Mouse (Mus musculus) kidney, embryonic 14.5 days (tissue): Measurements from ENCODE around the gene Acot11. TPM values are rescaled to one million over a fixed set of nuclear protein-coding genes. Genes with fewer than 3 reads are reported as not detected.
A peak's percentile ranks its signal among the peaks of the same experiment; 100 is the strongest.
"Not testable (repeated sequence)": the region's sequence is repeated elsewhere in the genome, so short reads cannot be mapped to it uniquely, and the experiment has no call there.

Experiments used
- ATAC-seq: fragments of 200-750 bp; cut with Nextera tagmentation; 2 replicates; pipeline ENCODE4 v1.8.0; 2017; ENCODE audit warnings: moderate number of reproducible peaks, mild to moderate bottlenecking, moderate TSS enrichment, moderate library complexity; ENCODE audit not compliant: low FRiP score, low TSS enrichment
- H3K27ac ChIP-seq: fragments of 300-500 bp; sonication (generic); 2 replicates; pipeline ENCODE4 v1.5.1; 2014; ENCODE audit warnings: low read depth, mild to moderate bottlenecking, low read length, moderate library complexity, mixed read lengths
- H3K27me3 ChIP-seq: fragments of 300-500 bp; sonication (generic); 2 replicates; pipeline ENCODE4 v1.6.1; 2014; ENCODE audit warnings: mild to moderate bottlenecking, low read length; ENCODE audit not compliant: control insufficient read depth, insufficient read depth
- H3K36me3 ChIP-seq: fragments of 300-500 bp; sonication (generic); 2 replicates; pipeline ENCODE4 v1.6.1; 2014; ENCODE audit warnings: low read length, mixed read lengths; ENCODE audit not compliant: control insufficient read depth, insufficient read depth
- H3K4me1 ChIP-seq: fragments of 300-500 bp; sonication (generic); 2 replicates; pipeline ENCODE4 v1.6.1; 2014; ENCODE audit warnings: low read length, mixed read lengths; ENCODE audit not compliant: control insufficient read depth, insufficient read depth
- H3K4me2 ChIP-seq: fragments of 300-500 bp; sonication (generic); replicated peaks from 2 replicates; pipeline ENCODE4 v1.6.1; 2014; ENCODE audit warnings: low read depth, mild to moderate bottlenecking, low read length
- H3K4me3 ChIP-seq: fragments of 300-500 bp; sonication (generic); 2 replicates; pipeline ENCODE4 v1.5.1; 2014; ENCODE audit warnings: mild to moderate bottlenecking, low read length
- H3K9ac ChIP-seq: fragments of 300-500 bp; sonication (generic); 2 replicates; pipeline ENCODE4 v1.6.1; 2014; ENCODE audit warnings: low read depth, mild to moderate bottlenecking, low read length, moderate library complexity
- H3K9me3 ChIP-seq: fragments of 300-500 bp; sonication (generic); 2 replicates; pipeline ENCODE4 v1.6.1; 2016; ENCODE audit warnings: low read length; ENCODE audit not compliant: control insufficient read depth
- WGBS: fragments of 180-500 bp; shearing (Covaris S2); extraction: QIAGEN DNeasy Blood & Tissue Kit; methylation state at CpG from one replicate; pipeline ENCODE4 v1.1.7; 2014; 5-methylcytosine and 5-hydroxymethylcytosine counted together
- polyA plus RNA-seq: library from polyadenylated mRNA; unstranded; fragments of >200 nt; fragmentation: Nextera tagmentation; extraction: Ambion mirVana; gene quantifications from 2 replicates; pipeline ENCODE4 v1.2.1, GENCODE M21; 2014

Acot11 gene
- polyA plus RNA-seq, 1 experiment from 2014 or later, result 2.2 TPM

- H3K27me3 ChIP-seq, result no peaks in the 10 kb centered on the region
- H3K4me1 ChIP-seq, result peaks cover 26% of the 10 kb centered on the region
- H3K27ac ChIP-seq, result no peak overlapping the region
- 33% methylated on average over 3 of the region's 3 CpGs for WGBS
- no peak for ATAC-seq
- H3K9ac ChIP-seq, result no peak overlapping the region
- no peak overlapping the region for H3K4me2 ChIP-seq
- H3K4me3 ChIP-seq, result no peak overlapping the region
- no peaks in the 10 kb centered on the region for H3K36me3 ChIP-seq
- no peaks in the 10 kb centered on the region for H3K9me3 ChIP-seq
Observed at GRCm38 (mm10) chr4:106776998-106777397, 27.8 kb downstream of the Acot11 start.

DNA sequence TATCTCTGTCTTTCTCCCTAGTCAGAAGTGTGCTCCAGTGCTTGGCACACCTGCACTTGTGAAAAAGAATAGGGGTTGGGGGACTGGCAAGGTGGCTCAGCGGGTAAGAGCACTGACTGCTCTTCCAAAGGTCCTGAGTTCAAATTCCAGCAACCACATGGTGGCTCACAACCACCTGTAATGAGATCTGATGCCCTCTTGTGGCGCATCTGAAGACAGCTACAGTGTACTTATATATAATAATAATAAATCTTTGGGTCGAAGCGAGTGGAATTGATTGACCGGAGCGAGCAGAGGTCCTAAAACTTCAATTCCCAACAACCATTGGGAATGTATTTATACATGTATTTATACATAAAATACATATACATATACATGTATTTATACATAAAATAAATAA lies 29.0 kb downstream of the Acot11 start:
- 87% methylated on average over 6 of the region's 6 CpGs for WGBS
- not testable (repeated sequence) for H3K27me3 ChIP-seq, H3K4me3 ChIP-seq, H3K27ac ChIP-seq, ATAC-seq, H3K36me3 ChIP-seq, H3K4me2 ChIP-seq, H3K9ac ChIP-seq, H3K9me3 ChIP-seq
- peaks cover 26% of the 10 kb centered on the region for H3K4me1 ChIP-seq

- 83% methylated on average over 1 of the region's 1 CpGs for WGBS
- Histone ChIP-seq H3K9ac (no peak overlapping the region), H3K27ac (no peak overlapping the region), H3K4me3 (no peak overlapping the region), H3K4me1 (0 out of 2 replicates have a peak, but pooled peaks cover 7% of the 10 kb centered on the region), H3K9me3 (no peaks in the 10 kb centered on the region), H3K4me2 (no peak overlapping the region), H3K27me3 (no peaks in the 10 kb centered on the region), H3K36me3 (no peaks in the 10 kb centered on the region)
- ATAC-seq, result no peak
Observed at GRCm38 (mm10) chr4:106772558-106772957, 32.2 kb downstream of the Acot11 start.

- ATAC-seq, result no peak
- Histone ChIP-seq H3K9ac (no peak overlapping the region), H3K27me3 (no peaks in the 10 kb centered on the region), H3K9me3 (no peaks in the 10 kb centered on the region), H3K4me2 (no peak overlapping the region), H3K4me3 (no peak overlapping the region), H3K27ac (no peak overlapping the region), H3K4me1 (no peaks in the 10 kb centered on the region), H3K36me3 (no peaks in the 10 kb centered on the region)
- WGBS, result 76% methylated on average over 2 of the region's 2 CpGs
Observed at GRCm38 (mm10) chr4:106769306-106769705, 35.5 kb downstream of the Acot11 start.

DNA sequence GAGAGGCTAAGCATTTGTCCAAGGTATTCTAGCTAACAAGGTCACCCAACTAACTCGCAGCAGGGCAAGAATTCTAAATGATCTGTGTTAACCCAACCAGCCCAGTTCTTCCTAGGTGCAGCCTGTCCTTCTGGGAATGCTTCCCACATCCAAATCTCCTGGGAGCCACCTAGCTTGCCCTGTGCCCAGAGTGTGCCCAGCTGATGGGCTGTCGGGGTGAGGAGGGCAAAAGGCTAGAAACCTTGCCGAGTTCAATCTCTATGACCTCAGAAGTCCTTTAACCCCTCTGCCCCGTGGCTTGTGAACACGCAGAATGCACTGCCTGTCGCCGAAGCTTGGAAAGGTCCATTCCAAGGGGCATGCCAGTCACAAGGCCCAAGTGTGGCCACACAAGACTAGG lies 40.6 kb downstream of the Acot11 start:
- Histone ChIP-seq H3K9ac (no peak overlapping the region), H3K27ac (no peak overlapping the region), H3K27me3 (no peaks in the 10 kb centered on the region), H3K9me3 (no peaks in the 10 kb centered on the region), H3K36me3 (no peaks in the 10 kb centered on the region), H3K4me2 (no peak overlapping the region), H3K4me1 (no peaks in the 10 kb centered on the region), H3K4me3 (no peak overlapping the region)
- WGBS, result 80% methylated on average over 7 of the region's 7 CpGs
- ATAC-seq, result no peak

DNA sequence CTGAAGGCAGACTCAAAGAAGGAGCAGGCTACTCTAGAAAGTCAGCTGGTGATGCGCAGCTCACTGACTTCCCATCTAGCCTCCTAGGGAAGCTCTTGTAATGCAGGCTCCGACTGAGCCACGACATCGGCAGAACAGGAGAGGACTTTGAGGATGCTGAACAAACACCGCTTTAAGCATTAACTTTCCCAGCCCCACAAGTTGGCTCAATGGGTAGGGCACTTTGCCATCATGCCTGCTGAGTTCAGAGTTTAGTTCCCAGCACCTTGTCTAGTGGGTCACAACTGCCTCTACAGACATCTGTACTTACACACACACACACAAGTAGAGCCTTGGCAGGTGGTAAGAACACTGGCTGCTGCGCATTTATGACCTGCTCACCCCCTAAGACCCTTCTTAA lies 53.1 kb downstream of the Acot11 start:
- H3K9ac ChIP-seq, result no peak overlapping the region
- H3K4me2 ChIP-seq, result no peak overlapping the region
- no peaks in the 10 kb centered on the region for H3K36me3 ChIP-seq
- H3K4me3 ChIP-seq, result no peak overlapping the region
- H3K27me3 ChIP-seq, result no peaks in the 10 kb centered on the region
- 94% methylated on average over 6 of the region's 6 CpGs for WGBS
- no peaks in the 10 kb centered on the region for H3K9me3 ChIP-seq
- H3K4me1 ChIP-seq, result no peaks in the 10 kb centered on the region
- no peak overlapping the region for H3K27ac ChIP-seq
- ATAC-seq, result no peak

GRCm38 (mm10) chr4:106749699-106750098 lies 55.1 kb downstream of the Acot11 start:
- no peaks in the 10 kb centered on the region for H3K36me3 ChIP-seq
- no peak overlapping the region for H3K27ac ChIP-seq
- no peaks in the 10 kb centered on the region for H3K27me3 ChIP-seq
- no peaks in the 10 kb centered on the region for H3K4me1 ChIP-seq
- ATAC-seq, result peak; percentile 83
- 3% methylated on average over 7 of the region's 7 CpGs for WGBS
- no peak overlapping the region for H3K9ac ChIP-seq
- no peaks in the 10 kb centered on the region for H3K9me3 ChIP-seq
- no peak overlapping the region for H3K4me3 ChIP-seq
- peak overlapping the region; percentile 21 for H3K4me2 ChIP-seq

- ATAC-seq, result peak; percentile 34
Observed at GRCm38 (mm10) chr4:106747001-106747580, 57.7 kb downstream of the Acot11 start.

DNA sequence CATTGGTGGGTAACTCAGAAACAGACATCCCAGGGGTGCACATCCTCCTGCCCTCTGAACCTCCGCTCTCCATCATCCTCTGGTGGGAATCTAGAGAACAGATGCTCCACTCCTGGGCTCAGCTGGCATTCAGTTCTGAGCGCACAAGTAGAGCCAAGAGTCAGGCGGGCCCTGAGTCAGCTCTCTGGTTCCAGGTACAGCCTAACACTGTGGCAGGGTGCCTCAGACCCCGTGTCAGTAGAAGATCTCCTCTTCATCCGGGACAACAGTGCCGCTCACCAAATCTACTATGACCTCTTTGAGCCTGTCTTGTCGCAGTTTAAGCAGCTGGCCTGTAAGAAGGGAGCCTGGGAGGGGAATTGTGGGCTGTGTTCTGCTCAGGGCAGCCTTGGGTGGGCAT lies 58.9 kb downstream of the Acot11 start:
- Histone ChIP-seq H3K9me3 (no peaks in the 10 kb centered on the region), H3K27me3 (no peaks in the 10 kb centered on the region), H3K4me3 (no peak overlapping the region), H3K36me3 (no peaks in the 10 kb centered on the region), H3K9ac (no peak overlapping the region), H3K4me2 (no peak overlapping the region), H3K27ac (no peak overlapping the region), H3K4me1 (no peaks in the 10 kb centered on the region)
- WGBS, result 84% methylated on average over 7 of the region's 7 CpGs
- ATAC-seq, result no peak

More at GRCm38 (mm10) chr4:106747001-106747580, 57.7 kb downstream of the Acot11 start:
- no peaks in the 10 kb centered on the region for H3K36me3 ChIP-seq
- H3K4me3 ChIP-seq, result no peak overlapping the region
- WGBS, result 81% methylated on average over 1 of the region's 1 CpGs
- no peaks in the 10 kb centered on the region for H3K4me1 ChIP-seq
- H3K27me3 ChIP-seq, result no peaks in the 10 kb centered on the region
- H3K9ac ChIP-seq, result no peak overlapping the region
- H3K9me3 ChIP-seq, result no peaks in the 10 kb centered on the region
- H3K27ac ChIP-seq, result no peak overlapping the region
- H3K4me2 ChIP-seq, result no peak overlapping the region
